Mouse (Mus musculus): Measurements from ENCODE around the gene Scube1. TPM values are rescaled to one million over a fixed set of nuclear protein-coding genes. Genes with fewer than 3 reads are reported as not detected.

Scube1 gene
- total and polyA plus RNA-seq, 3 experiments, result 0.65 to 2.2 (median 1.3) TPM

- no peaks in the 10 kb centered on the region for H3K27me3 ChIP-seq (ENCODE audit: control insufficient read depth, insufficient read depth, low read length)
- TF ChIP-seq CTCF (IDR thresholded peaks at IDR 0.05) (no peak), EP300 (IDR thresholded peaks at IDR 0.05; ENCODE audit: insufficient read depth, low read depth, low read length) (no peak), POLR2A (IDR thresholded peaks at IDR 0.05; ENCODE audit: insufficient read depth, low read depth, low read length) (no peak)
- no peaks in the 10 kb centered on the region for H3K79me2 ChIP-seq (replicated peaks; ENCODE audit: control insufficient read depth, insufficient read depth, low read length)
- H3K4me1 ChIP-seq (ENCODE audit: control insufficient read depth, insufficient read depth, low read length), result no peaks in the 10 kb centered on the region
- no peak overlapping the region for H3K9ac ChIP-seq (ENCODE audit: low read depth, low read length)
- DNase-seq, result no peak
- intact Hi-C loops (cut with DNase I), result no loop called here
- no peak overlapping the region for H3K4me3 ChIP-seq
- H3K27ac ChIP-seq, result no peak overlapping the region
- H3K36me3 ChIP-seq (ENCODE audit: control insufficient read depth, insufficient read depth, low read length), result no peaks in the 10 kb centered on the region
- 50% methylated on average over 11 of the region's 11 CpGs for WGBS
These were observed 29.7 kb downstream of the Scube1 start for GRCm38 (mm10) chr15:83695159-83695558.

- Histone ChIP-seq H3K9ac (ENCODE audit: low read depth, low read length) (no peak overlapping the region), H3K79me2 (replicated peaks; ENCODE audit: control insufficient read depth, insufficient read depth, low read length) (no peaks in the 10 kb centered on the region), H3K27me3 (ENCODE audit: control insufficient read depth, insufficient read depth, low read length) (no peaks in the 10 kb centered on the region), H3K4me3 (no peak overlapping the region), H3K4me1 (ENCODE audit: control insufficient read depth, insufficient read depth, low read length) (no peaks in the 10 kb centered on the region; the same call in none of the 2 replicates), H3K27ac (no peak overlapping the region), H3K36me3 (ENCODE audit: control insufficient read depth, insufficient read depth, low read length) (no peaks in the 10 kb centered on the region)
- intact Hi-C loops (cut with DNase I), result no loop called here
- TF ChIP-seq POLR2A (IDR thresholded peaks at IDR 0.05; ENCODE audit: insufficient read depth, low read depth, low read length) (no peak), CTCF (IDR thresholded peaks at IDR 0.05) (no peak), EP300 (IDR thresholded peaks at IDR 0.05; ENCODE audit: insufficient read depth, low read depth, low read length) (no peak)
- WGBS, result 38% methylated on average over 8 of the region's 8 CpGs
- peak; percentile 30 to 40 for DNase-seq
These were observed 32.9 kb downstream of the Scube1 start for GRCm38 (mm10) chr15:83691901-83692361.

DNA sequence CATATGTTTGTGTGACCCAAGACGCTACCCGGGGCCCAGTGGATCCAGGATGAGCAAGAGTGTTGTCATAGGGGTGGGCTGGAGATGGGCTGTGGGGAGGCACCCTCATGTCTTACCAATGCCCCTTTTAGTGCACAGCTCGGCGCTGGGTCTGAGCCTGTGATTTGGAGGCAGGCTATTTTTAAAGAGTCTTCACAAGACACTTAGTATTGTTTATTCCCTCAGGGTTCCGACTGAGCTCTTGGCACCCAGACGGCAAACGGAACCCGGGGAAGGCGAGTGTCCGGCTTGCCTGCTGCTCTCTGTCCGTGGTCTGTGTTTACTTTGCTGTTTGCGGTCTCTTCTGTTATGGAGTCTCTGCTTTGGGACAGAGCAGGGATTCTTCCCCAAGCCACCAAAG lies 34.9 kb downstream of the Scube1 start:
- Histone ChIP-seq H3K36me3 (ENCODE audit: control insufficient read depth, insufficient read depth, low read length) (no peaks in the 10 kb centered on the region), H3K9ac (ENCODE audit: low read depth, low read length) (no peak overlapping the region), H3K27me3 (ENCODE audit: control insufficient read depth, insufficient read depth, low read length) (no peaks in the 10 kb centered on the region), H3K27ac (no peak overlapping the region), H3K79me2 (replicated peaks; ENCODE audit: control insufficient read depth, insufficient read depth, low read length) (no peaks in the 10 kb centered on the region), H3K4me1 (ENCODE audit: control insufficient read depth, insufficient read depth, low read length) (peaks cover 2% of the 10 kb centered on the region), H3K4me3 (no peak overlapping the region)
- no peak for DNase-seq
- intact Hi-C loops (cut with DNase I), result no loop called here
- 89% methylated on average over 12 of the region's 12 CpGs for WGBS
- TF ChIP-seq EP300 (IDR thresholded peaks at IDR 0.05; ENCODE audit: insufficient read depth, low read depth, low read length), result no peak
- no peak for TF ChIP-seq POLR2A (IDR thresholded peaks at IDR 0.05; ENCODE audit: insufficient read depth, low read depth, low read length)
- TF ChIP-seq CTCF (IDR thresholded peaks at IDR 0.05), result no peak

DNA sequence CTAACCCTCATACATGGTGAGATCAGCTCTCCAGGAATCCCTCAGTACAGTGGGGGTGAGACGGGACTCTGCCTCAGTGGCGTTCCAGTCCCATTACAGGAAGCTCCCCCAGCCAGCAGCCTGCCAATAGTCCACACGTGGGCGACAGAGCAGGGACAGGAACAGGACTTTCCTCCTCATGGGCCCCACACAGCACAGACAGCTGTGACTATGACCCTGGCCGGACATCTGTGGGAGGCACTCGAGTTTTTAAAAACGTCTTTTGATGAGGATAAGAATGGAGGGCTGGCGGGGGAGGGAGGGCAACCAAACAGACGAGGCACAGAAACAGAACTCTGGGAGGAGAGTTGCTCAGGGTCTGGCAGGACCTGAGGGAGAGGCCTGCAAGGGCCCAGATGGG lies 38.2 kb downstream of the Scube1 start:
- no peaks in the 10 kb centered on the region for H3K27me3 ChIP-seq (ENCODE audit: control insufficient read depth, insufficient read depth, low read length)
- no peak overlapping the region for H3K4me3 ChIP-seq
- H3K36me3 ChIP-seq (ENCODE audit: control insufficient read depth, insufficient read depth, low read length), result no peaks in the 10 kb centered on the region
- no peak overlapping the region for H3K9ac ChIP-seq (ENCODE audit: low read depth, low read length)
- DNase-seq, result no peak
- no peaks in the 10 kb centered on the region for H3K79me2 ChIP-seq (replicated peaks; ENCODE audit: control insufficient read depth, insufficient read depth, low read length)
- intact Hi-C loops (cut with DNase I), result no loop called here
- TF ChIP-seq POLR2A (IDR thresholded peaks at IDR 0.05; ENCODE audit: insufficient read depth, low read depth, low read length) (no peak), EP300 (IDR thresholded peaks at IDR 0.05; ENCODE audit: insufficient read depth, low read depth, low read length) (no peak), CTCF (IDR thresholded peaks at IDR 0.05) (no peak)
- peaks cover 2% of the 10 kb centered on the region for H3K4me1 ChIP-seq (ENCODE audit: control insufficient read depth, insufficient read depth, low read length)
- no peak overlapping the region for H3K27ac ChIP-seq
- 39% methylated on average over 9 of the region's 9 CpGs for WGBS

GRCm38 (mm10) chr15:83685950-83686349 lies 38.9 kb downstream of the Scube1 start:
- 63% methylated on average over 3 of the region's 3 CpGs for WGBS
- H3K4me3 ChIP-seq, result no peak overlapping the region
- H3K4me1 ChIP-seq (ENCODE audit: control insufficient read depth, insufficient read depth, low read length), result peaks cover 2% of the 10 kb centered on the region
- intact Hi-C loops (cut with DNase I), result no loop called here
- H3K27ac ChIP-seq, result no peak overlapping the region
- H3K36me3 ChIP-seq (ENCODE audit: control insufficient read depth, insufficient read depth, low read length), result no peaks in the 10 kb centered on the region
- H3K79me2 ChIP-seq (replicated peaks; ENCODE audit: control insufficient read depth, insufficient read depth, low read length), result no peaks in the 10 kb centered on the region
- no peak overlapping the region for H3K9ac ChIP-seq (ENCODE audit: low read depth, low read length)
- no peak for DNase-seq
- TF ChIP-seq EP300 (IDR thresholded peaks at IDR 0.05; ENCODE audit: insufficient read depth, low read depth, low read length) (no peak), POLR2A (IDR thresholded peaks at IDR 0.05; ENCODE audit: insufficient read depth, low read depth, low read length) (no peak), CTCF (IDR thresholded peaks at IDR 0.05) (no peak)
- H3K27me3 ChIP-seq (ENCODE audit: control insufficient read depth, insufficient read depth, low read length), result no peaks in the 10 kb centered on the region

DNA sequence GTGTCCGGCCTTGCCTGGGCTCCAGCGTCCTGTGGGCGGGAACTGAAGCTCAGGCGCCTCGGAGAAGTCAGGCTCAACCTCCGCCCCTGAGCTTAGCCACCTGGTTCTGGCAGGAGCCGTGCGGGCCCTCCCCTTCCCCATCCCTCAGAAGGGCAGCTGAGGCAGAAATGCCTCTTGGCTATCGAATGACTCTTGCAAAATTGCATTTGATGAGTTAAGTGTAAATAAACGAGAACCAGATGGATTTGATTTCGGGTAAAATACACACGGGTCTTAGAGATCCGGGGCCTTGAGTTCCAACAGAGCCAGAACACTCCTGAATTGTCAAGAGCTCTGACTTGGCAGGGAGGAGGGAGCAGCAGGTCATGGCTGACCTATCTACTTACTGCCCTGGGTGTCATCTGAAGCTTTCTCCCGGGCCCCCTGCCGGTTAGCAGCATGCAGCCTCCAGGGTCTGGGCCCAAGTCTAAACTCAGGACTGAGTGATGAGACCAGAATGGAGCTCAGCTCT lies 41.7 kb downstream of the Scube1 start:
- Histone ChIP-seq H3K36me3 (ENCODE audit: control insufficient read depth, insufficient read depth, low read length) (no peaks in the 10 kb centered on the region), H3K79me2 (replicated peaks; ENCODE audit: control insufficient read depth, insufficient read depth, low read length) (no peaks in the 10 kb centered on the region), H3K27ac (no peak overlapping the region), H3K4me1 (ENCODE audit: control insufficient read depth, insufficient read depth, low read length) (peaks cover 2% of the 10 kb centered on the region), H3K4me3 (no peak overlapping the region), H3K9ac (ENCODE audit: low read depth, low read length) (no peak overlapping the region), H3K27me3 (ENCODE audit: control insufficient read depth, insufficient read depth, low read length) (no peaks in the 10 kb centered on the region)
- peak in 1 of 2 experiments; percentile 38 for DNase-seq
- intact Hi-C loops (cut with DNase I), result loop anchor here (5.0 kb wide), 1 partner anchor 39 kb away; no protein-coding TSS in a partner anchor
- WGBS, result 63% methylated on average over 15 of the region's 15 CpGs
- TF ChIP-seq EP300 (IDR thresholded peaks at IDR 0.05; ENCODE audit: insufficient read depth, low read depth, low read length) (no peak), CTCF (IDR thresholded peaks at IDR 0.05) (peak; percentile 18; the same call in 1 of the 2 replicates), POLR2A (IDR thresholded peaks at IDR 0.05; ENCODE audit: insufficient read depth, low read depth, low read length) (no peak)
